Mouse (Mus musculus) hindbrain, embryonic 12.5 days (tissue): ENCODE measurements around the gene Hacd4. TPM values are rescaled to one million over a fixed set of nuclear protein-coding genes. Genes with fewer than 3 reads are reported as not detected.
"Not testable (repeated sequence)": the region's sequence is repeated elsewhere in the genome, so short reads cannot be mapped to it uniquely, and the experiment has no call there.

ENCODE experiments used
- ATAC-seq: fragments of 200-750 bp; cut with Nextera tagmentation; 2 replicates; pipeline ENCODE4 v1.8.0; 2017; ENCODE audit warnings: moderate TSS enrichment; ENCODE audit not compliant: low FRiP score
- H3K27ac ChIP-seq: fragments of 300-500 bp; sonication (generic); 2 replicates; pipeline ENCODE4 v1.5.1; 2016; ENCODE audit warnings: mild to moderate bottlenecking
- H3K27me3 ChIP-seq: fragments of 300-500 bp; sonication (generic); 2 replicates; pipeline ENCODE4 v1.6.1; 2016; ENCODE audit warnings: mild to moderate bottlenecking
- H3K36me3 ChIP-seq: fragments of 300-500 bp; sonication (generic); 2 replicates; pipeline ENCODE4 v1.6.1; 2016; ENCODE audit warnings: mild to moderate bottlenecking
- H3K4me1 ChIP-seq: fragments of 300-500 bp; sonication (generic); 2 replicates; pipeline ENCODE4 v1.6.1; 2016
- H3K4me2 ChIP-seq: fragments of 300-500 bp; sonication (generic); replicated peaks from 2 replicates; pipeline ENCODE4 v1.6.1; 2016; ENCODE audit warnings: mild to moderate bottlenecking
- H3K4me3 ChIP-seq: fragments of 300-500 bp; sonication (generic); 2 replicates; pipeline ENCODE4 v1.5.1; 2016; ENCODE audit warnings: mild to moderate bottlenecking
- H3K9ac ChIP-seq: fragments of 300-500 bp; sonication (generic); 2 replicates; pipeline ENCODE4 v1.6.1; 2016; ENCODE audit warnings: mild to moderate bottlenecking, moderate library complexity
- H3K9me3 ChIP-seq: fragments of 300-500 bp; sonication (generic); replicated peaks from 2 replicates; pipeline ENCODE4 v1.6.1; 2016; ENCODE audit warnings: mild to moderate bottlenecking
- WGBS: fragments of 180-500 bp; shearing (Covaris S2); methylation state at CpG from one replicate; pipeline ENCODE4 v1.1.7; 2016; 5-methylcytosine and 5-hydroxymethylcytosine counted together
- polyA plus RNA-seq: library from polyadenylated mRNA; unstranded; fragments of >200 nt; fragmentation: Nextera tagmentation; extraction: Ambion mirVana; gene quantifications from 2 replicates; pipeline ENCODE4 v1.2.1, GENCODE M21; 2016

Gene Hacd4
- polyA plus RNA-seq, 1 experiment from 2014 or later: 3.9 TPM

DNA sequence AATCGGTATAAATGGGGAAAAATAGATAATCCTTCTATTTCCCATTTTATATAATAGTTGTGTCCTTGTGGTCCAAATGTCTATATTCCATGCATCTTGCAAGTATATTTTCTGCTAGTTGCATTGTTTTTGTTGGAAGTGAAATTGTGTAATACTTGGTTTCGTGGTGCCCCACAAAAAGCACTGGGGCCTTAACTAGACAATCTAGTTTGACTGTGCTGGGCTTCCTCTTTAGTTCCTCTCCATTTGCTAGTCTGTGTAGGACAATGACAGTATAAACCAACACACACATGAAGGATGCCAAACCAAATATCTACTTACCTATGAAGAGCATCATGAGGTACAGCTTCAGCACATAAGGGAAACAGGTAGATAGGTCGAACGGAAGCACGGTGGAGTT, 19.4 kb downstream of the Hacd4 start:
- H3K4me3 ChIP-seq: no peak overlapping the region
- no peak for ATAC-seq
- 94% methylated on average over 5 of the region's 5 CpGs for WGBS
- no peaks in the 10 kb centered on the region for H3K36me3 ChIP-seq
- no peak overlapping the region for H3K4me2 ChIP-seq
- H3K27me3 ChIP-seq: no peaks in the 10 kb centered on the region
- H3K4me1 ChIP-seq: no peaks in the 10 kb centered on the region
- H3K9ac ChIP-seq: no peak overlapping the region
- no peaks in the 10 kb centered on the region for H3K9me3 ChIP-seq
- no peak overlapping the region for H3K27ac ChIP-seq

DNA sequence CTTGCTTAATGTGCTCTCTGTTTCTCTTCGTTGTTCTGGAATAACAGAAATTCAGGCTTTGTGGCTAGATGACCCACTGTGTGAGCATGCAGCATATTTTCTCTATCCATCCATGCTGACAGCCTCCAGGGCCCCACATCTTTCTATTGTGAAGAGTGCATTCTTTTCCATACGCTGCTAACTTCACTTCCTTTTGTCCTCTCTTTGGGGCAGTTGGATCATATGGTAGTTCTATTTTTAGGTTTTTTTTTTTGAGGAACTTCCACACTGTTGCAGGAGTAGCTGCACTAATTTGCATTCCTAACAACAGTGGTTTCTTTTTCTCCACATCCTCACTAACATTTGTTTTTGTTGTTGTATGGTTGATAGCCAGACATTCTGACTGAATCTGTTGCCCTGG, 23.7 kb downstream of the Hacd4 start:
- no peak overlapping the region for H3K4me3 ChIP-seq
- H3K36me3 ChIP-seq: no peaks in the 10 kb centered on the region
- no peak overlapping the region for H3K27ac ChIP-seq
- no peaks in the 10 kb centered on the region for H3K27me3 ChIP-seq
- WGBS: 36% methylated on average over 2 of the region's 2 CpGs
- no peaks in the 10 kb centered on the region for H3K4me1 ChIP-seq
- H3K9me3 ChIP-seq: no peaks in the 10 kb centered on the region
- no peak overlapping the region for H3K4me2 ChIP-seq
- ATAC-seq: no peak
- no peak overlapping the region for H3K9ac ChIP-seq

DNA sequence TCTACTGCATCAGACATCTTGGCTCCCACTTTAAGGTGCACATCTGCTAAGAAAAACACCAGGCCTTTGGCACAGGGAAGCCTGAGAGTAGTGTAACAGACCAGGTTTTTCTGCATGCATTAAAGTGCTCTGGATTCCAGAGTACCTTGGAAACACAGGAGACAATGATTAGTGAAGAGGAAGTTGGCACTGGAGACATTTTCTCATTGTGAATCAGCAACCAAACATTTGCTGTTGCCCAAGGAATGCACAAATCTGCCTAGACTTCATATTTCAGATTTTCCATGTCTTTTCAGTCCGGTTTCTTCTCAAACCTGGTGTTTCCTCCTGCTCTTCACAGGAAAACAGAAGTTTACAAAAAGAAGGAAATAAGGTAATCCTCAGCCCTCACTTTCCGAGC, 26.4 kb downstream of the Hacd4 start:
- Histone ChIP-seq H3K4me1 (no peaks in the 10 kb centered on the region), H3K4me2 (no peak overlapping the region), H3K4me3 (no peak overlapping the region), H3K9me3 (no peaks in the 10 kb centered on the region), H3K9ac (no peak overlapping the region), H3K27me3 (no peaks in the 10 kb centered on the region), H3K27ac (no peak overlapping the region), H3K36me3 (no peaks in the 10 kb centered on the region)
- ATAC-seq: no peak
- WGBS: 98% methylated on average over 2 of the region's 2 CpGs

DNA sequence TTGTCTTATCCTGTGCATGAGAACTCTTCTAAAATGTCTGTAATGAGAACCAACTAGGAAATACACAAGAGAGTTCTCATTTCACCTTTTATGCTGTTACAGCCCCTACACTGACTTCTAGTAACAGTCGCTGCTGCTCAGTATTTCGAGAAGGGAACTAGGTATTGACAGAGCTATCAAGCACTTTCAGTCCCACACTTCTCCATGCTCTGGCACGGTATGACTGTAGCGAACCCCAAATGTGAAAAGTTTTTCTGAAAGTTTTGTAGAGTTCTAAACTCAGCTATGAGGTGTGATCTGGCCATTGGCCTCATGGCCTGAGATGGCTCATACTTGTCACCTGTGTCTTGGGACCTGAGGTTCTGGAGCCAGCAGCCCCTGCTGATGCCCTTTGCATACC, 29.4 kb downstream of the Hacd4 start:
- WGBS: 95% methylated on average over 4 of the region's 4 CpGs
- ATAC-seq: no peak

DNA sequence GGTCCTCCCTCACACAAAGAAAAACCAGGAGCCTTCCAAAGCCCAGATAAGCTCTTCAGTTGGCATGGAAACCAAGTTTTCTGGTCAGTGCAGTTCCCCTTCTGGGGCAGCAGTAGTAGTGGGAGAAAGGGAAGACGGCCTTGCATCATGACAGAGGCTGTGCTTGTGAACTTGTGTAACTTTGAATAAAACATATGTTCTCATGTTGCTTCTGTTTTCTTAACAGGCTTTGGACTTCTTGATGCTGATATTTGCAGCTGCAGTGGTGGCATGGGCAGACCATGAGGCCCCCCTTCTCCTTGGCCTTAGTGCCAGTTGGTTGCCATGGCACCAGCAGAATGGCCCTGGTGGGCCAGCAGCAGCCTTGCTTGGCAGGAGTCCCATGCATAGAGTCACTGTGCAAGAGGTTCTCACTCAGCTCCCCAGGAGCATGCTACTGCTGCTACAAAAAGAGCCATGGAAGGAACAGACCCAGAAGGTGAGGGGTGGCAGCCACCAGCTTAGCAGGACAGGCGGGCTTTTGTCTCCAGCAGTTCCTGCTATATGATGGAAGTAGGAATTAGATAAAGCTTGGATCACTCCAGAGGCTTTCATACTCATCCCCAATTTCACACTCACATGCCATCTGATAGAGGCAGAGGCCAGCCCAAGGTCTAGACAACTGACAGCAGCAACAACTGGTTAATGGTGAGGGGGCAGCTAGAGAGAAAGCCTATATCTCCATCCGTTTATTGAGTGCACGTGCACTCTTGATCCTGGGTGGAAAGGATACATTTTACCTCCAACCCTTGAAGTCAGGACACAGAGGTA, 31.6 kb downstream of the Hacd4 start:
- H3K9me3 ChIP-seq: no peaks in the 10 kb centered on the region
- no peak overlapping the region for H3K4me3 ChIP-seq
- H3K27me3 ChIP-seq: no peaks in the 10 kb centered on the region
- no peak overlapping the region for H3K9ac ChIP-seq
- no peak overlapping the region for H3K4me2 ChIP-seq
- peak; percentile 88 for ATAC-seq
- H3K4me1 ChIP-seq: peaks cover 4% of the 10 kb centered on the region; the same call in 1 of the 2 replicates
- no peaks in the 10 kb centered on the region for H3K36me3 ChIP-seq
- 74% methylated on average over 4 of the region's 4 CpGs for WGBS
- no peak overlapping the region for H3K27ac ChIP-seq

More for the DNA sequence above, 29.4 kb downstream of the Hacd4 start:
- Histone ChIP-seq H3K4me3 (no peak overlapping the region), H3K4me1 (peaks cover 4% of the 10 kb centered on the region; the same call in 1 of the 2 replicates), H3K9me3 (no peaks in the 10 kb centered on the region), H3K36me3 (no peaks in the 10 kb centered on the region), H3K9ac (no peak overlapping the region), H3K27ac (no peak overlapping the region), H3K4me2 (no peak overlapping the region), H3K27me3 (no peaks in the 10 kb centered on the region)

DNA sequence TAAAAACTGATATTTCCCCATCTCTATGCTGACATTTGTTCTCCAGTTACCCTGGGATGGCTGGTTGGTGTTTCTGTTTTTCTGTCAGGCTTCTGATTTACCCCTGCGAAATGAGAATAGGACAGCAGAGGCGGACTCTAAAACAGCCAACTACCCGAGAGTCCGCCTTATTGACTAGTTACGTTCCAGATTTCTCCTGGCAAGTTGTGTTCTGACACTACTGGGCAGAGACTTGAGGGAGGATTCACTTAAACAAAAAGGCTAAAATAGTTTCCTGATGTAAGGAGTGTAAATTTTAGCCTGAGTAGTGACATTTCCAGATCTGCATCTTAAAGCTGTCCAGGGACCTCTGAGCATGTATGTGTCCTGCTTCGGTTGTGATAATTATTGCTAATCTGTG, 35.8 kb downstream of the Hacd4 start:
- no peak for ATAC-seq
- WGBS: 93% methylated on average over 6 of the region's 6 CpGs
- H3K27ac ChIP-seq: no peak overlapping the region

DNA sequence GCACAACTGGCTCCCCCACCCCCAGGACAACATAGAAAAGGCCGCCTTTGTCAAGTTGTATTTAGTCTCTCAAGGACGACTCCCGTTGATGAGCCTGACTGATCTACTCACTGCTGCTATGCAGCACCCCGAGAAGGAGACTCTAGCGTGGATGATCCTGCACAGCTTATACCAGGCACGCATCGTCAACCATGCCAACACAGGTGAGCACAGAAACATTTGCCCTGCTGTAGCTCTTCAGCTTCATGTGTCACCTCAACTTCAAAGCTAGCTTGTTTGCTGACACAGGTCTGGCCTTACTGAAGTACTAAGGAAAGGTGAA, 37.8 kb downstream of the Hacd4 start:
- whole genome bisulfite sequencing: 87% methylated on average over 7 of the region's 7 CpGs
- no peak overlapping the region for H3K9ac ChIP-seq
- H3K9me3 ChIP-seq: no peaks in the 10 kb centered on the region
- no peak overlapping the region for H3K4me3 ChIP-seq
- no peak overlapping the region for H3K27ac ChIP-seq
- H3K27me3 ChIP-seq: no peaks in the 10 kb centered on the region
- H3K4me2 ChIP-seq: no peak overlapping the region
- H3K36me3 ChIP-seq: no peaks in the 10 kb centered on the region
- ATAC-seq: no peak
- no peaks in the 10 kb centered on the region for H3K4me1 ChIP-seq

More for the DNA sequence above, 35.8 kb downstream of the Hacd4 start:
- no peaks in the 10 kb centered on the region for H3K36me3 ChIP-seq
- no peak overlapping the region for H3K4me3 ChIP-seq
- H3K9ac ChIP-seq: no peak overlapping the region
- H3K9me3 ChIP-seq: no peaks in the 10 kb centered on the region
- peaks cover 4% of the 10 kb centered on the region; the same call in 1 of the 2 replicates for H3K4me1 ChIP-seq
- H3K4me2 ChIP-seq: no peak overlapping the region
- H3K27me3 ChIP-seq: no peaks in the 10 kb centered on the region

DNA sequence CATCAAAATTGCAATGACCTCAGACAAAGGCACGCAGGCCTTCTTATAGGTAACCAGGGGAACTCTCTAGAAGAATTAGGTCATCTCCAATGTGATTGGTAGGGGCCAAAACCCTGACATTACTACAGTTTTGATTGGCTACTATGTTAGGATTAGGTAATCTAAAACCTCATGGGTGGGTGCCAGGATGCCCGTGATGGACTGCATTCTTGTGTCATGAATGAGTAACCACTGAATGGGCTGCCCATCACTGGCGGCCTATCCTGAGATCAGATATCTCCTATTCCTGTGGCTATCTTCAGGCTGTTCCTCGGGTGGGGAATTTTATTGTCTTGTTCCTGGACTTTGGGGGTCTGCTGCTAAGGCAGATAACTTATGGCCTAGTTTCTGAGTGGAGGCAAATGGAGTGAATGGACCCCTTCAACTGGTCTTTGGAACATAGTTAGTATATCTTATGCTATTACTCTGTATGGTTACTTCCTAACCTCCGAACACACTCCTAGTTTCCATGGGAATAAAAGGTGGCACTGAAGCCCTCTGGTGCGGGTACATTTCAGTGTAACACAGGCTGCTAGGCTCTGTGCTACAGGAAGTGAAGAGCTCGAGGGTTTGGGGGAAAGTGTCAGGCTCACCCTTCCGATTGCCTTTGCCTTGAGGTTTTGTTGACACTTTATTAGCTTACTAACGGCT, 38.3 kb downstream of the Hacd4 start:
- H3K36me3 ChIP-seq: no peaks in the 10 kb centered on the region
- ATAC-seq: no peak

DNA sequence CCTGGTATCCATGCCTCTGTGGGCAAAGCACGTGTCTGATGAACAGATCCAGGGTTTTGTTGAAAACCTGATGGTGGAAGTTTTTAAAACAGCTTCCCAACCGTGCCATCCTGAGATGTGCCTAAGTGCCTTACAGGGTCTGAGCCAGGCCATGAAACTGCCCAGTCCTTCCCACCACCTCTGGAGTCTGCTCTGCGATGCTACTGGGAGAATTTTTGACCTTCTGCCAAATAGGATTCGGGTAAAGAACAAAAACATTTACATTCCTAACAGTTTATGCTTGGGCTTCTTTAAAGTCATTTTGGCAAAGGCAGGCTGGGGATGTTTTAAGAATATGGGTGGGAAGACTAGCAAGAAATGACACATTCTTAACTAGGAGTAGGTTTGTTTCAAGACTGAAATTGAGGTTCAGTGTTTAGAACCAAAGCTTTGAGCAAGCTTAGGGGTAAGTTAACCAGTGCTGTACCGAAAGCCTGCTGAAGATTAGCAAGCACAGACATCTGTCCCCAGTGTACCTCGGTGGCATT, 41.7 kb downstream of the Hacd4 start:
- Histone ChIP-seq H3K4me2 (no peak overlapping the region), H3K27ac (no peak overlapping the region), H3K9me3 (no peaks in the 10 kb centered on the region), H3K4me1 (no peaks in the 10 kb centered on the region), H3K4me3 (no peak overlapping the region), H3K36me3 (0 out of 2 replicates have a peak, but pooled peaks cover 6% of the 10 kb centered on the region), H3K27me3 (no peaks in the 10 kb centered on the region), H3K9ac (no peak overlapping the region)
- ATAC-seq: no peak
- 82% methylated on average over 6 of the region's 6 CpGs for WGBS

More for the DNA sequence above, 38.3 kb downstream of the Hacd4 start:
- H3K4me2 ChIP-seq: no peak overlapping the region
- H3K9me3 ChIP-seq: no peaks in the 10 kb centered on the region
- WGBS: 77% methylated on average over 9 of the region's 9 CpGs
- no peaks in the 10 kb centered on the region for H3K27me3 ChIP-seq
- H3K27ac ChIP-seq: no peak overlapping the region
- no peak overlapping the region for H3K4me3 ChIP-seq
- H3K9ac ChIP-seq: no peak overlapping the region
- no peaks in the 10 kb centered on the region for H3K4me1 ChIP-seq

DNA sequence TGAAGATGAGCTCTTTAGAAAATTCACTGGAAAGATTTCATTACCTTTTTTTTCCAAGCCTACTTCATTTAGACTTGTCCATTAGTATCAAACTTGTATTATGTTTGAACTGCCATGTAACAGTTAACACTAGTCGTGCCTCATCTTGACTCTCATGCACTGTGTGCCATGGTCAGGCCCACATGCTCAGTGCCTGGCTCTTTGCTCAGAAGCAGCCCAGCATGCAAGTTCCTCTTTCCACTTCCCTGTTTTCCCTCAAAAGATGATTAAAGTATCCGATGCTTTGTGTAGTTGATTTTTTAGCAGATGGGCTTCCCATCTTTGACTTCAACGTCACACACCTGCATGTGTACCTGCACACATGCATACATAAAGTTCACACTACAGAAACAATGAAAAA, 43.0 kb downstream of the Hacd4 start:
- H3K4me3 ChIP-seq: no peak overlapping the region
- H3K27ac ChIP-seq: no peak overlapping the region
- no peaks in the 10 kb centered on the region for H3K27me3 ChIP-seq
- H3K9me3 ChIP-seq: no peaks in the 10 kb centered on the region
- ATAC-seq: no peak
- 0 out of 2 replicates have a peak, but pooled peaks cover 6% of the 10 kb centered on the region for H3K36me3 ChIP-seq
- H3K4me2 ChIP-seq: no peak overlapping the region
- no peaks in the 10 kb centered on the region for H3K4me1 ChIP-seq
- no peak overlapping the region for H3K9ac ChIP-seq
- WGBS: 90% methylated on average over 3 of the region's 3 CpGs

DNA sequence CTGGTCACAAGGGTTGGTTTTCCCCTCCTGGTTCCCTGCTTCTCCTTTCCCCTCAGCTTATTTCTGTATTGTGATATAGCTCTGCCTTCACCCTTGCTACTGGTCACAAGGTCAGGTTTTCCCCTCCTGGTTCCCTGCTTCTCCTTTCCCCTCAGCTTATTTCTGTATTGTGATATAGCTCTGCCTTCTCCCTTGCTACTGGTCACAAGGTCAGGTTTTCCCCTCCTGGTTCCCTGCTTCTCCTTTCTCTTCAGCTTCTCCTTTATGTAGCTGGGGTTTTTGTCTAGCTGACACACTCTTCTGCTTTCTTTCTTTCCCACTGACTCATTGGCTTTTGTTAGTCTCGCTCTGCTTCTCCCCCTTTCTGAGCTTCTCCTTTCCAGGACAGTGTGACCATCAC, 48.1 kb downstream of the Hacd4 start:
- 67% methylated on average over 1 of the region's 1 CpGs for WGBS
- not testable (repeated sequence) for H3K9ac ChIP-seq, H3K27me3 ChIP-seq, ATAC-seq, H3K4me1 ChIP-seq, H3K4me3 ChIP-seq, H3K36me3 ChIP-seq, H3K27ac ChIP-seq, H3K9me3 ChIP-seq, H3K4me2 ChIP-seq

DNA sequence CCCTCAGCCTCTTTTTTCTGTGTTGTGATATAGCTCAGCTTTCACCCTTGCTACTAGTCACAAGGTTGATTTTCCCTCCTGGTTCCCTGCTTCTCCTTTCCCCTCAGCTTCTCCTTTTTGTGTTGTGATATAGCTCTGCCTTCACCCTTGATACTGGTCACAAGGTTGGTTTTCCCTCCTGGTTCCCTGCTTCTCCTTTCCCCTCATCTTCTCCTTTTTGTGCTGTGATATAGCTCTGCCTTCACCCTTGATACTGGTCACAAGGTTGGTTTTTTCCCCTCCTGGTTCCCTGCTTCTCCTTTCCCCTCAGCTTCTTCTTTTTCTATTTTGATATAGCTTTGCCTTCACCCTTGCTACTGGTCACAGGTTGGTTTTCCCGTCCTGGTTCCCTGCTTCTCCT, 48.7 kb downstream of the Hacd4 start:
- H3K27ac ChIP-seq: no peak overlapping the region
- H3K4me3 ChIP-seq: no peak overlapping the region
- no peaks in the 10 kb centered on the region for H3K4me1 ChIP-seq
- ATAC-seq: no peak
- no peaks in the 10 kb centered on the region for H3K27me3 ChIP-seq
- no peak overlapping the region for H3K9ac ChIP-seq
- H3K4me2 ChIP-seq: no peak overlapping the region
- H3K36me3 ChIP-seq: 0 out of 2 replicates have a peak, but pooled peaks cover 6% of the 10 kb centered on the region
- 85% methylated on average over 1 of the region's 1 CpGs for WGBS
- H3K9me3 ChIP-seq: no peaks in the 10 kb centered on the region
